Mouse (Mus musculus) heart, postnatal 25 days (tissue): ENCODE data around the gene Gm29049. TPM values are rescaled to one million over a fixed set of nuclear protein-coding genes. Genes with fewer than 3 reads are reported as not detected.
"Not testable (repeated sequence)": the region's sequence is repeated elsewhere in the genome, so short reads cannot be mapped to it uniquely, and the experiment has no call there.

Experiments
- DNase-seq: peaks from one replicate; pipeline ENCODE4 v3.0.0; 2022; ENCODE audit warnings: low spot score
- intact Hi-C: fragments of 180-260 bp; cut with DNase I; formaldehyde crosslinking; loops from one replicate; pipeline ENCODE4 v1.15.1; 2025
- total RNA-seq, 2 experiments: library from RNA; stranded (reverse); gene quantifications; 2 replicates each; pipeline ENCODE4 v1.2.3; 2021

Gene Gm29049
- not detected for total RNA-seq

DNA sequence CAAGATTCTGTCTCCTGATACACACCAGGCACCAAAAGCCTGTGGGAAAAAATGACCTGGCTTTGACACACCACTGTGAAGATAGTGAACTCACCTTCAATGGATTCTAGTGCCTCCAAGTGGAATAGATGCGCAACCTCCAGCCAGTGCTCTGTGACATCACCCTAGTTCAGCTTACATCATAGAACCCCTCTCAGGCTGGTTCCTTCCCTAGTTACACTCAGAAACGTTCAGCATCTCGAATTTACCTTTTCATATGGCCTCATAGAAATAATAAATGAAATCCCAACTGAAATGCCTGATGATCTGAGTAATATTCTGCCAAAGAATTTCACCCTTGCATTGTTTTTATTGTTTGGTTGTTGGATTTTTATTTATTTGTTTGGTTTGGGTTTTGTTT is at the start of gene Gm29049:
TSS of gene Gm29049 (minus strand) at position 101 of the 400 bp plus-strand sequence.
- intact Hi-C loops, DNase-seq: not testable (repeated sequence)

Other genes starting within 250 kb of the Gm29049 start
- gene Gm20825, start 74.3 kb upstream of the Gm29049 start, total RNA-seq = not detected